Mouse (Mus musculus) lung, postnatal 14 days (tissue): ENCODE measurements around the gene Cldn17.

Experiments
- DNase-seq: peaks from one replicate; pipeline ENCODE4 v3.0.0; 2021

Cldn17 gene

GRCm38 (mm10) chr16:88506878-88507277 lies at the start of gene Cldn17:
Cldn17 (minus strand) TSS chr16:88506978.
- DNase-seq = no peak

GRCm38 (mm10) chr16:88542488-88542887 lies 35.7 kb upstream of the Cldn17 start:
- DNase-seq = peak; percentile 35

GRCm38 (mm10) chr16:88539841-88540487 lies 33.2 kb upstream of the Cldn17 start:
- DNase-seq = no peak

GRCm38 (mm10) chr16:88511348-88511747 lies 4.6 kb upstream of the Cldn17 start:
- no peak for DNase-seq

GRCm38 (mm10) chr16:88508150-88508549 lies 1.4 kb upstream of the Cldn17 start:
- no peak for DNase-seq

GRCm38 (mm10) chr16:88506338-88506737 lies 440 bp downstream of the Cldn17 start:
- no peak for DNase-seq

GRCm38 (mm10) chr16:88488096-88488495 lies 18.7 kb downstream of the Cldn17 start:
- DNase-seq = no peak

- no peak for DNase-seq
Measured at GRCm38 (mm10) chr16:88480011-88480774, 26.6 kb downstream of the Cldn17 start.

- DNase-seq = no peak
Measured at GRCm38 (mm10) chr16:88463235-88463634, 43.5 kb downstream of the Cldn17 start.
